Mouse (Mus musculus): ENCODE measurements around the gene Trim72.

- no peak for TF ChIP-seq CTCF (IDR thresholded peaks at IDR 0.05; ENCODE audit: low read depth)
- no peak for TF ChIP-seq EP300 (IDR thresholded peaks at IDR 0.05; ENCODE audit: low read depth)
Measured at GRCm38 (mm10) chr7:128058576-128058975, 54.8 kb downstream of the Trim72 start.
